Mouse (Mus musculus): ENCODE measurements at regions not wholly inside any gene's neighbourhood (a gene's known extent, or its start where the extent isn't known, plus 50 kb on each side); places are given as distances from the start of the nearest gene placed in this dataset.

GRCm38 (mm10) chr4:124047898-124048297 is 130.1 kb upstream of the 4930535I16Rik start:
- no peak for TF ChIP-seq CTCF (IDR thresholded peaks at IDR 0.05; ENCODE audit: low read depth, low read length)
- TF ChIP-seq POLR2A (IDR thresholded peaks at IDR 0.05; ENCODE audit: borderline replicate concordance, low read depth, low read length): no peak
